Mouse (Mus musculus): ENCODE data around the gene Kbtbd2. TPM values are rescaled to one million over a fixed set of nuclear protein-coding genes. Genes with fewer than 3 reads are reported as not detected.

The Kbtbd2 gene
- polyA plus RNA-seq, 1 experiment from 2014 or later, result 36.8 TPM

Other genes with a start within 250 kb of the Kbtbd2 start
- gene Pde1c, start 228.7 kb downstream of the Kbtbd2 start, polyA plus RNA-seq (2015; fragmentation: Nextera tagmentation; extraction: Ambion mirVana), result 7.8 and 9.6 TPM in 2 replicates
- gene Lsm5, start 93.1 kb downstream of the Kbtbd2 start, polyA plus RNA-seq (2015; fragmentation: Nextera tagmentation; extraction: Ambion mirVana), result 154 and 187 TPM in 2 replicates
- gene Avl9, start 82.9 kb downstream of the Kbtbd2 start, polyA plus RNA-seq (2015; fragmentation: Nextera tagmentation; extraction: Ambion mirVana), result 32.4 and 34.7 TPM in 2 replicates
- gene Fkbp9, start 34.2 kb upstream of the Kbtbd2 start, polyA plus RNA-seq (2015; fragmentation: Nextera tagmentation; extraction: Ambion mirVana), result 24.4 and 27.7 TPM in 2 replicates
- gene Nt5c3, start 126.1 kb upstream of the Kbtbd2 start, polyA plus RNA-seq (2015; fragmentation: Nextera tagmentation; extraction: Ambion mirVana), result 110 TPM in 2 replicates
- 0.59 and 0.65 TPM in 2 replicates for gene Vmn1r4, start 126.2 kb upstream of the Kbtbd2 start, polyA plus RNA-seq (2015; fragmentation: Nextera tagmentation; extraction: Ambion mirVana)
- not detected in 2 replicates for gene Vmn1r5, start 172.5 kb upstream of the Kbtbd2 start, polyA plus RNA-seq (2015; fragmentation: Nextera tagmentation; extraction: Ambion mirVana)
- gene Vmn1r6, start 199.4 kb upstream of the Kbtbd2 start, polyA plus RNA-seq (2015; fragmentation: Nextera tagmentation; extraction: Ambion mirVana), result not detected in 2 replicates
- gene Vmn1r7, start 227.5 kb upstream of the Kbtbd2 start, polyA plus RNA-seq (2015; fragmentation: Nextera tagmentation; extraction: Ambion mirVana), result not detected in 2 replicates
- gene Vmn1r8, start 234.5 kb upstream of the Kbtbd2 start, polyA plus RNA-seq (2015; fragmentation: Nextera tagmentation; extraction: Ambion mirVana), result not detected in 2 replicates

All from forebrain, embryonic 13.5 days (tissue).